Mouse (Mus musculus) ES-Bruce4 (cell line): ENCODE measurements around the gene Rassf5. TPM values are rescaled to one million over a fixed set of nuclear protein-coding genes. Genes with fewer than 3 reads are reported as not detected.

Experiments
- H3K27ac ChIP-seq: 2 replicates; pipeline ENCODE4 v1.5.1; 2012; ENCODE audit warnings: low read length, inconsistent platforms; ENCODE audit not compliant: insufficient read depth
- H3K27me3 ChIP-seq: 2 replicates; pipeline ENCODE4 v1.6.1; 2012; ENCODE audit warnings: mild to moderate bottlenecking, low read length, inconsistent platforms; ENCODE audit not compliant: control insufficient read depth, poor library complexity, insufficient read depth, severe bottlenecking
- H3K36me3 ChIP-seq: 2 replicates; pipeline ENCODE4 v1.6.1; 2012; ENCODE audit warnings: inconsistent platforms, mild to moderate bottlenecking, low read length, moderate library complexity; ENCODE audit not compliant: control insufficient read depth, poor library complexity, insufficient read depth, severe bottlenecking
- H3K4me1 ChIP-seq: one replicate; pipeline ENCODE4 v1.8.1; 2011; ENCODE audit warnings: low read length; ENCODE audit not compliant: control insufficient read depth, insufficient read depth
- H3K4me3 ChIP-seq: 2 replicates; pipeline ENCODE4 v1.5.1; 2011; ENCODE audit warnings: low read depth, mild to moderate bottlenecking, low read length
- H3K9ac ChIP-seq: 2 replicates; pipeline ENCODE4 v1.6.1; 2012; ENCODE audit warnings: low read depth, mild to moderate bottlenecking, inconsistent platforms; ENCODE audit not compliant: poor library complexity, severe bottlenecking
- H3K9me3 ChIP-seq: replicated peaks from 2 replicates; pipeline ENCODE4 v1.6.1; 2012; ENCODE audit warnings: mild to moderate bottlenecking, low read length, inconsistent platforms; ENCODE audit not compliant: control insufficient read depth, poor library complexity, insufficient read depth, severe bottlenecking
- CTCF ChIP-seq: IDR thresholded peaks from one replicate; pipeline ENCODE4 v1.8.1; 2011; ENCODE audit warnings: low read depth, low read length
- EP300 ChIP-seq: IDR thresholded peaks from 2 replicates; pipeline ENCODE4 v1.6.1; 2011; ENCODE audit warnings: low read depth, low read length; ENCODE audit not compliant: insufficient read depth
- POLR2A ChIP-seq: IDR thresholded peaks from one replicate; pipeline ENCODE4 v1.8.1; 2011; ENCODE audit warnings: low read length; ENCODE audit not compliant: insufficient read depth
- polyA plus RNA-seq: library from polyadenylated mRNA; stranded (reverse); fragments of >200 nt; gene quantifications from 2 replicates; pipeline ENCODE4 v1.2.4, GENCODE M21; 2011; ENCODE audit warnings: low read depth; ENCODE audit not compliant: missing spikeins, insufficient read depth, insufficient read length

Gene Rassf5
- polyA plus RNA-seq, 1 experiment, result 0.45 TPM

DNA sequence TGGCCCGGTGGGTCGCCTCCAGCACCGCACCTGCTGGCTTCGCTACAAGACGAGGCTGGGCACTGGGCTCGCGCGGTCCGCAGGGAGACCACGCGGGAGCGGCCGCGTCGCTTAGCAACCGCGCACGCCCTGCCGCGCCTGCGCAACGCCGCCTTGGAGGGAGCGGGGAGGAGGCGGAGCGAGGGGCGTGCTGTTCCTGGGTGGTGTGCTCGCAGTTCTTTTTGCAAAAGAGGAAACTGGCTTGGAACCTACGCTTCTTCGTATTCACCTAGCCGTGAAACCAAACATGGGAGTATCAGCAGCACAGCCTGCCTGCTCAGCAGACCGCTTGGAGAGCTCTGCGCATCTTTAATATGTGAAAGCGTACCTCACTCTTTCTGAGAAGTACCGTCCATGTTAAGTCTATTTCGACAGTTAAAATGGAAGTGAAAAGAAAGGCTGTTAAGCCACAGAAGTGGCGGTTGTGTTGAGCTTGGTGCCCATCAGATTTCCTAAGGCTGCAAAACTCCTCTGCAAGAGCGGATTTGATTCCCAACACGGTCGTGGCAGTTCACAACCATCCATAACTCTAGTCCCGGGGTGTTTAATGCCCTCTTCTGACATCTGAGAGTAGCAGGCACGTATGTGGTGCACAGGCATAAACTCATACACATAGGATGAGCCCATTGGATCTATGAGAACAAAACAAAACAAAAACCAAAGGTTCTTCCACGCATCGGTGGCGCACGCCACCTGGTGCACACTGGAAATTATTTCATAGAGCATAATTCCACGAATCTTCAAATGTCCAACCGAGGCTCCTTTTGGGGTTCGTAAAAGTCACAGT, 106.7 kb downstream of the Rassf5 start, which contains the start of gene Dyrk3:
TSS of gene Dyrk3 (minus strand) at position 150 of the 826 bp plus-strand sequence.
- Histone ChIP-seq H3K36me3 (peaks cover 26% of the 10 kb centered on the region), H3K9ac (peak within 1 kb of the TSS; percentile 91), H3K27me3 (no peaks in the 10 kb centered on the region), H3K4me1 (peaks cover 2% of the 10 kb centered on the region), H3K4me3 (peak within 1 kb of the TSS; percentile 96), H3K9me3 (no peaks in the 10 kb centered on the region), H3K27ac (peak within 1 kb of the TSS; percentile 98)
- TF ChIP-seq POLR2A (peak; percentile 78), CTCF (no peak)

- Histone ChIP-seq H3K27me3 (no peaks in the 10 kb centered on the region), H3K9ac (peak overlapping the region; percentile 91), H3K36me3 (peaks cover 33% of the 10 kb centered on the region), H3K4me1 (peaks cover 2% of the 10 kb centered on the region), H3K4me3 (peak overlapping the region; percentile 96), H3K27ac (no peak overlapping the region), H3K9me3 (peaks cover 2% of the 10 kb centered on the region; the same call in 1 of the 2 replicates)
- TF ChIP-seq POLR2A (no peak), CTCF (no peak), EP300 (no peak)
Measured at GRCm38 (mm10) chr1:131137717-131138118, 107.3 kb downstream of the Rassf5 start.

DNA sequence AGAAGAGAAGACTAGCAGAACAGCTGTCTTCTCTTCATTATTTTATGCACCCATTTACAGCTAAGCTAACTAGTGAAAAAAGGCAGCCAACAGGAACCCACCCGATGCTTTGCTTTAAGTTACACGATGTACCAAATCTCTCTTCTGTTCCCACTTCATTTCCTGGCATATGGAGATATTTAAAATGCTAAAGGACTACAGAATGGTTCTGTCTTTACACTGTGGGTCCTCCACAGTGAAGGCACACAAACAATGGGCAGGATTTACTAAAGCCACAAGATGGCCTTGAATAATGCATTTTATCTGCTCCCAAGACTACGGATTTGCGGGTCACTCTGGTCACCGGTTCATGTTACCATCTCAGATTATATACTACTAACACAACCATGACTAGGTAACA, 107.9 kb downstream of the Rassf5 start:
- Histone ChIP-seq H3K36me3 (peaks cover 39% of the 10 kb centered on the region), H3K4me3 (peak overlapping the region; percentile 53), H3K4me1 (peaks cover 2% of the 10 kb centered on the region), H3K27ac (peak overlapping the region; percentile 42; the same call in 1 of the 2 replicates), H3K9ac (peak overlapping the region; percentile 91), H3K9me3 (peaks cover 8% of the 10 kb centered on the region), H3K27me3 (no peaks in the 10 kb centered on the region)
- TF ChIP-seq EP300 (no peak), POLR2A (no peak), CTCF (no peak)

DNA sequence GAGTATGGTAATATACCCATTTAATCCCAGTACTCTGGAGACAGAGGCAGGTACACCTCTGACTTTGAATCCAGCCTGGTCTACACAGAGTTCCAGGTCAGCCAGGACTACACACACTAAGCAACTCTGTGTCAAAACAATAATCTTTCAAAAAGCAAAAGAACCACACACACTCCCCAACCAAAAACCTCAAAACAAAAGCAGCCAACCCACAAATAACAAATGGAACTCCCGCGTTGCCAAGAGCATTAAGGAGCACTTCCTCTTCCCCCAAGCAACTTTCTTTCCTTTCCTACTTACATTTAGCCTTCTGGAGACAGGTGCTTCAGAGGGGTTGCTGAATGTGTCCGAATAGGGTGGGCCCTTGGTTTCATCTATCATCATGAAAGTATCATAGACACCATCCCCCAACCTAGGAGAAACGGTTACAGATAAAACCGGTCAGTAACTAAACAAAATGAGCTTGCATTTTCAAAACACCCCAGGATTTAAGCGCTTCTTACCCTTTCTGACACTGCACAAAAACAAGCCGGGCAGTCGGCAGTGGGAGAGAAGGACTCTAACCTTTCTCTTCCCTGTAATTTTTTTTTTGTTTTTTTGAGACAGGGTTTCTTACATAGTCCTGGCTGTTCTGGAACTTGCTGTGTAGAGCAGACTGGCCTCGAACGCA, 109.0 kb downstream of the Rassf5 start:
- peaks cover 2% of the 10 kb centered on the region for H3K4me1 ChIP-seq
- TF ChIP-seq CTCF, result no peak
- no peak for TF ChIP-seq EP300
- no peak for TF ChIP-seq POLR2A
- H3K9me3 ChIP-seq, result peaks cover 15% of the 10 kb centered on the region
- no peaks in the 10 kb centered on the region for H3K27me3 ChIP-seq
- H3K36me3 ChIP-seq, result peaks cover 43% of the 10 kb centered on the region
- peak overlapping the region; percentile 21; the same call in 1 of the 2 replicates for H3K4me3 ChIP-seq
- peak overlapping the region; percentile 91 for H3K9ac ChIP-seq
- no peak overlapping the region for H3K27ac ChIP-seq

DNA sequence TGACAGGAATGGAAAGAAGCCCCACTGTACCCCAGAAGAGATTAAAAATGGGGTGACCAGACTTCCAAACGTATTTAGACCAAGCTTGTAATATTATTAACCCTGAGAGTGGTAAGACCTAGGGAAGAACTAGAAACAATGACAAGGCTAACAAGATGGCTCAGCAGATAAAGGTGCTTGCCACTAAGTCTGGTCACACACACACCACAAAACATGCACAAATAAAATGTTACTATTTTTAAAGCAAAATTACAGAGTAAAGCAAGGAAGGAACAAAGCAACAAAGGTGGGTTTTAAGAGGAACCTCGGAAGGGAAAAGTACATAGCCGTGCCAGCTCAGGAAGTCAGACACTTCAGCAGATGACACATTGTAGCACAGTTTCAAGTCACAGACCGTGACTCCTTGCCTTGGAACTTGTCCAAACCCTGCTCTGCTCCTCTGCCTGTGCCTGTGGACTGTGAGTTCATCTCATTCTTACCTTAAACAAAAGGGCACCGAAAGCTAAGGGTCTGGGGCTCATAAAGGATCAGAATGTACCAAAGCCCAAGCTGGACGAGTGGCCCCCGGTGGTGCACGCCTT, 110.0 kb downstream of the Rassf5 start:
- no peak for TF ChIP-seq CTCF
- TF ChIP-seq EP300, result no peak
- no peak for TF ChIP-seq POLR2A
- H3K4me1 ChIP-seq, result peaks cover 2% of the 10 kb centered on the region
- no peak overlapping the region for H3K27ac ChIP-seq
- peaks cover 54% of the 10 kb centered on the region for H3K36me3 ChIP-seq
- H3K9ac ChIP-seq, result no peak overlapping the region
- H3K9me3 ChIP-seq, result peaks cover 25% of the 10 kb centered on the region
- no peak overlapping the region for H3K4me3 ChIP-seq
- H3K27me3 ChIP-seq, result no peaks in the 10 kb centered on the region
